Mouse (Mus musculus) stomach, postnatal 0 days (tissue): ENCODE data around the gene Hspa1a. TPM values are rescaled to one million over a fixed set of nuclear protein-coding genes. Genes with fewer than 3 reads are reported as not detected.

Source experiments
- ATAC-seq: fragments of 200-750 bp; cut with Nextera tagmentation; 2 replicates; pipeline ENCODE4 v1.8.0; 2017; ENCODE audit not compliant: low FRiP score, low TSS enrichment
- DNase-seq: peaks from one replicate; pipeline ENCODE4 v3.0.0-alpha.2; 2016; ENCODE audit warnings: low spot score
- H3K27ac ChIP-seq: fragments of 300-500 bp; sonication (generic); replicated peaks from 2 replicates; pipeline ENCODE4 v1.5.1; 2014; ENCODE audit warnings: mild to moderate bottlenecking, control low read depth
- H3K27me3 ChIP-seq: fragments of 300-500 bp; sonication (generic); 2 replicates; pipeline ENCODE4 v1.6.1; 2014; ENCODE audit warnings: low read length; ENCODE audit not compliant: control insufficient read depth, insufficient read depth
- H3K36me3 ChIP-seq: fragments of 300-500 bp; sonication (generic); 2 replicates; pipeline ENCODE4 v1.6.1; 2014; ENCODE audit warnings: low read length, mixed read lengths; ENCODE audit not compliant: control insufficient read depth, insufficient read depth
- H3K4me1 ChIP-seq: fragments of 300-500 bp; sonication (generic); replicated peaks from 2 replicates; pipeline ENCODE4 v1.6.1; 2014; ENCODE audit warnings: antibody characterized with exemption; ENCODE audit not compliant: control insufficient read depth, insufficient read depth
- H3K4me2 ChIP-seq: fragments of 300-500 bp; sonication (generic); replicated peaks from 2 replicates; pipeline ENCODE4 v1.6.1; 2014; ENCODE audit warnings: low read depth, mild to moderate bottlenecking, control low read depth, moderate library complexity
- H3K4me3 ChIP-seq: fragments of 300-500 bp; sonication (generic); 2 replicates; pipeline ENCODE4 v1.5.1; 2014; ENCODE audit warnings: low read depth, low read length, control low read depth
- H3K9ac ChIP-seq: fragments of 300-500 bp; sonication (generic); 2 replicates; pipeline ENCODE4 v1.6.1; 2014; ENCODE audit warnings: mild to moderate bottlenecking, low read length, control low read depth, mixed read lengths
- H3K9me3 ChIP-seq: fragments of 300-500 bp; sonication (generic); 2 replicates; pipeline ENCODE4 v1.6.1; 2016; ENCODE audit warnings: low read length; ENCODE audit not compliant: control insufficient read depth
- CTCF ChIP-seq: IDR thresholded peaks from 2 replicates; pipeline ENCODE4 v1.5.1; 2016; ENCODE audit warnings: antibody characterized with exemption, low read depth, mild to moderate bottlenecking, moderate library complexity
- EP300 ChIP-seq: optimal IDR thresholded peaks from 2 replicates; pipeline ENCODE3; 2016; ENCODE audit warnings: antibody characterized with exemption
- WGBS: fragments of 180-500 bp; shearing (Covaris S2); extraction: QIAGEN DNeasy Blood & Tissue Kit; methylation state at CpG from one replicate; pipeline ENCODE4 v1.1.7; 2014; 5-methylcytosine and 5-hydroxymethylcytosine counted together
- polyA plus RNA-seq: library from polyadenylated mRNA; unstranded; fragments of >200 nt; fragmentation: Nextera tagmentation; extraction: Ambion mirVana; gene quantifications from 2 replicates; pipeline ENCODE4 v1.2.1, GENCODE M21; 2015

The Hspa1a gene
- polyA plus RNA-seq, 1 experiment from 2014 or later = 24.1 TPM

- no peaks in the 10 kb centered on the region for H3K4me1 ChIP-seq
- no peak overlapping the region for H3K27ac ChIP-seq
- DNase-seq = no peak
- no peaks in the 10 kb centered on the region for H3K27me3 ChIP-seq
- no peak overlapping the region for H3K4me3 ChIP-seq
- H3K36me3 ChIP-seq = no peaks in the 10 kb centered on the region; the same call in 1 of the 2 replicates
- no peak overlapping the region for H3K4me2 ChIP-seq
- ATAC-seq = no peak
- WGBS = 76% methylated on average over 6 of the region's 6 CpGs
- H3K9me3 ChIP-seq = no peaks in the 10 kb centered on the region
- TF ChIP-seq EP300 (no peak), CTCF (no peak)
- no peak overlapping the region for H3K9ac ChIP-seq
Measured at GRCm38 (mm10) chr17:34937960-34938505, 33.9 kb downstream of the Hspa1a start.

GRCm38 (mm10) chr17:34934830-34935229 lies 37.1 kb downstream of the Hspa1a start:
- Histone ChIP-seq H3K27me3 (no peaks in the 10 kb centered on the region), H3K4me3 (no peak overlapping the region), H3K4me1 (peaks cover 3% of the 10 kb centered on the region; the same call in 1 of the 2 replicates), H3K9ac (no peak overlapping the region), H3K36me3 (no peaks in the 10 kb centered on the region; the same call in 1 of the 2 replicates), H3K9me3 (no peaks in the 10 kb centered on the region), H3K4me2 (no peak overlapping the region), H3K27ac (no peak overlapping the region)
- TF ChIP-seq EP300 (no peak), CTCF (no peak)
- ATAC-seq (no peak), DNase-seq (no peak)
- 61% methylated on average over 8 of the region's 8 CpGs for WGBS

GRCm38 (mm10) chr17:34934031-34934430 lies 37.9 kb downstream of the Hspa1a start:
- Histone ChIP-seq H3K9ac (no peak overlapping the region), H3K27me3 (no peaks in the 10 kb centered on the region), H3K4me1 (peaks cover 3% of the 10 kb centered on the region; the same call in 1 of the 2 replicates), H3K9me3 (no peaks in the 10 kb centered on the region), H3K27ac (no peak overlapping the region), H3K36me3 (no peaks in the 10 kb centered on the region; the same call in 1 of the 2 replicates), H3K4me2 (no peak overlapping the region), H3K4me3 (no peak overlapping the region)
- 81% methylated on average over 24 of the region's 24 CpGs for WGBS
- TF ChIP-seq CTCF = no peak
- no peak for TF ChIP-seq EP300
- DNase-seq (no peak), ATAC-seq (no peak)

DNA sequence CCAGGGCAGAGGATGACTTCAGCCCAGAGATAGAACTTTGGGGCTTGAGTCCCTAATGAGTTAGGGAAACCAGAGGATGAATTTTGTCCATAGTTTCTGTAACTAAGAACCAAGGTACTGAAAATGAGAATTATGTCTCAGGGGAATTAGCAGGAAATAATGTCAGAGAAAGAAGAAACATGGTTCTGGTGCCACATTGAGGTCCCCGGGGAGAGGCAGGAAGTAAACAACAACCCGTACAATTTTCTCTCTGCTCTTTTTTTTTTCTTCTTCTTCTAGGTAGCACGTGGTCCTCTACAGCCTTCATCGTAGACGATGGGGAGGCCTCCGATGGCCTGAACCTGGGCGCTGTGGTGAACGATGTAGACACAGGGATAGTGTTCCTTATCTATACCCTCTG lies 39.7 kb downstream of the Hspa1a start:
- Histone ChIP-seq H3K4me1 (peaks cover 3% of the 10 kb centered on the region; the same call in 1 of the 2 replicates), H3K4me2 (peak overlapping the region; percentile 97), H3K9ac (peak overlapping the region; percentile 78; the same call in 1 of the 2 replicates), H3K27me3 (no peaks in the 10 kb centered on the region), H3K27ac (no peak overlapping the region), H3K4me3 (peak overlapping the region; percentile 74), H3K36me3 (no peaks in the 10 kb centered on the region; the same call in 1 of the 2 replicates), H3K9me3 (no peaks in the 10 kb centered on the region)
- DNase-seq (no peak), ATAC-seq (no peak)
- TF ChIP-seq EP300 = no peak
- no peak for TF ChIP-seq CTCF
- 77% methylated on average over 8 of the region's 8 CpGs for WGBS

- Histone ChIP-seq H3K27ac (peak overlapping the region; percentile 58; the same call in 1 of the 2 replicates), H3K36me3 (no peaks in the 10 kb centered on the region; the same call in 1 of the 2 replicates), H3K9me3 (no peaks in the 10 kb centered on the region), H3K4me3 (peak overlapping the region; percentile 74), H3K9ac (peak overlapping the region; percentile 78), H3K4me1 (peaks cover 3% of the 10 kb centered on the region; the same call in 1 of the 2 replicates), H3K27me3 (no peaks in the 10 kb centered on the region), H3K4me2 (peak overlapping the region; percentile 97)
- WGBS = 9% methylated on average over 14 of the region's 14 CpGs
- DNase-seq = peak; percentile 54
- no peak for TF ChIP-seq EP300
- no peak for TF ChIP-seq CTCF
- ATAC-seq = no peak; the same call in none of the 2 replicates
Measured at GRCm38 (mm10) chr17:34931735-34932098, 40.2 kb downstream of the Hspa1a start.

DNA sequence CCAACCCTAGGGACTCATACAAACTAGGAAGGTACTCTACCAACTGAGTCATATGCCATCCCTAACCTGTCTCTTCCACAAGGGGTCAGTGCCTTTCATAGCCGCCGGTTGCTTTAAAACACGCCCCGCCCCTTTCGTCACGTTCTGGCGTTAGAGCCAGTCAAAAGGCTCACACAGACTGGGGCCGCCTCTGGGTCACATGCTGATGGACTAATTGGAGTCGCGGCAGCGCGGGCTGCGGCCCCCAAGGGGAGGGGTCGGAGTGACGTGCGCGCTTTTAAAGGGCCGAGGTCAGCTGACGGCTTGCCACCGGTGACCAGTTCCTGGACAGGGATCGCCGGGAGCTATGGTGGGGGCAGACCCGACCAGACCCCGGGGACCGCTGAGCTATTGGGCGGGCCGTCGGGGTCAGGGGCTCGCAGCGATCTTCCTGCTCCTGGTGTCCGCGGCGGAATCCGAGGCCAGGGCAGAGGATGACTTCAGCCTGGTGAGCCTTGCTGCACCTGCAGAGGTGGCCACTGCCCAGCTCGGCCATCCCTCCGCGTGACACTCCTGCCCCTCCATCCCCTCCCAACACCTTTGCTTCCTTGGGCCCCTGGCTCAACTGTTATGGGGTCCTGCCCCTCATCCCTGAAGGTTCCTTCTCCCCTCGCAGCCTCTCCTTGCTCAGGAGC lies 40.8 kb downstream of the Hspa1a start, which contains the start of gene Neu1:
TSS of gene Neu1 (plus strand) at position 193 of the 674 bp plus-strand sequence.
- Histone ChIP-seq H3K9ac (peak within 1 kb of the TSS; percentile 78), H3K27me3 (no peaks in the 10 kb centered on the region), H3K4me3 (peak within 1 kb of the TSS; percentile 74), H3K36me3 (no peaks in the 10 kb centered on the region; the same call in 1 of the 2 replicates), H3K4me2 (peak within 1 kb of the TSS; percentile 97), H3K9me3 (no peaks in the 10 kb centered on the region), H3K27ac (peak within 1 kb of the TSS; percentile 58; the same call in 1 of the 2 replicates), H3K4me1 (peaks cover 3% of the 10 kb centered on the region; the same call in 1 of the 2 replicates)
- peak; percentile 97 for ATAC-seq
- DNase-seq = peak; percentile 98
- under 1% methylated on average over 29 of the region's 38 CpGs for WGBS
- peak; percentile 90 for TF ChIP-seq CTCF
- no peak for TF ChIP-seq EP300
